ENCODE assay signal across 10 mouse cellular contexts in genomic region chr9:107386722-107387121, GRCm38 (mm10). TPM values are rescaled to one million over a fixed set of nuclear protein-coding genes. Genes with fewer than 3 reads are reported as not detected.
A peak's percentile ranks its signal among the peaks of the same experiment; 100 is the strongest.
DNase-seq lines count a peak whose midpoint lies in the region; ATAC-seq and TF ChIP-seq lines count a peak whose summit lies in the region.
"Had no signal": no experiment of that assay in that cellular context is flagged by ENCODE, and none has a peak within 500 bp of the region (broad histone marks: within the 10 kb centered on the region; RNA-seq: fewer than 3 reads in every experiment).

No protein-coding gene starts in this region.

- no peaks in the 10 kb centered on the region for H3K27me3 ChIP-seq in spleen, adult 2 months (ENCODE audit: control insufficient read depth, insufficient read depth, low read length)
- peaks cover 23% of the 10 kb centered on the region for H3K27me3 ChIP-seq in forebrain, embryonic 15.5 days

- TF ChIP-seq POLR2A in embryonic fibroblast, embryonic 13.5 days (IDR thresholded peaks at IDR 0.05; ENCODE audit: low read depth, low read length): no peak
- TF ChIP-seq POLR2A in spleen, adult 2 months (IDR thresholded peaks at IDR 0.05; ENCODE audit: low read depth, low read length): no peak

- ATAC-seq in forebrain, embryonic 15.5 days (replicated peaks): no peak

- 73% methylated on average over 3 of the region's 3 CpGs for WGBS in spleen, adult 2 months
- 61% methylated on average over 3 of the region's 3 CpGs for WGBS in forebrain, embryonic 15.5 days

- no peak overlapping the region for H3K9ac ChIP-seq in forebrain, embryonic 15.5 days (replicated peaks)
- H3K9ac ChIP-seq: heart, embryonic 13.5 days; lung, embryonic 15.5 days had no signal

- H3K36me3 ChIP-seq in spleen, adult 2 months (ENCODE audit: control insufficient read depth, insufficient read depth, low read length): no peaks in the 10 kb centered on the region
- H3K36me3 ChIP-seq in forebrain, embryonic 15.5 days: no peaks in the 10 kb centered on the region
- H3K36me3 ChIP-seq: heart, embryonic 13.5 days; lung, embryonic 15.5 days had no signal

- H3K4me1 ChIP-seq in embryonic fibroblast, embryonic 13.5 days (ENCODE audit: control insufficient read depth, insufficient read depth, low read length): no peaks in the 10 kb centered on the region
- H3K4me1 ChIP-seq in spleen, adult 2 months (ENCODE audit: control insufficient read depth, insufficient read depth, insufficient read length): no peaks in the 10 kb centered on the region
- peaks cover 14% of the 10 kb centered on the region; the same call in 1 of the 2 replicates for H3K4me1 ChIP-seq in forebrain, embryonic 15.5 days
- H3K4me1 ChIP-seq: lung, embryonic 15.5 days had no signal

- TF ChIP-seq CTCF in embryonic fibroblast, embryonic 13.5 days (IDR thresholded peaks at IDR 0.05; ENCODE audit: borderline replicate concordance, insufficient read depth, low read length): peak; percentile 42; the same call in 1 of the 2 replicates
- peak; percentile 48; the same call in 1 of the 2 replicates for TF ChIP-seq CTCF in spleen, adult 2 months (IDR thresholded peaks at IDR 0.05; ENCODE audit: extremely low read depth, insufficient read depth, insufficient read length, insufficient replicate concordance)

- H3K4me2 ChIP-seq in forebrain, embryonic 15.5 days (replicated peaks): no peak overlapping the region
- H3K4me2 ChIP-seq: heart, embryonic 13.5 days; lung, embryonic 15.5 days had no signal

- H3K27ac ChIP-seq in embryonic fibroblast, embryonic 13.5 days (ENCODE audit: insufficient read depth, low read length): no peak overlapping the region
- H3K27ac ChIP-seq in spleen, adult 2 months (ENCODE audit: insufficient read depth, low read length): no peak overlapping the region
- no peak overlapping the region for H3K27ac ChIP-seq in forebrain, embryonic 15.5 days (replicated peaks)
- H3K27ac ChIP-seq: heart, embryonic 13.5 days; lung, embryonic 15.5 days had no signal

- intact Hi-C loops in left cerebral cortex, postnatal 4 days (cut with DNase I): no loop called here
- intact Hi-C loops in left cerebral cortex, postnatal 36 days (cut with DNase I): no loop called here

- H3K9me3 ChIP-seq in forebrain, embryonic 15.5 days: no peaks in the 10 kb centered on the region
- H3K9me3 ChIP-seq: heart, embryonic 13.5 days; lung, embryonic 15.5 days had no signal

- H3K4me3 ChIP-seq in embryonic fibroblast, embryonic 13.5 days (ENCODE audit: insufficient read depth, low read length): no peak overlapping the region
- no peak overlapping the region for H3K4me3 ChIP-seq in spleen, adult 2 months (ENCODE audit: extremely low read depth, insufficient read depth, insufficient read length)
- H3K4me3 ChIP-seq in forebrain, embryonic 15.5 days: no peak overlapping the region
- H3K4me3 ChIP-seq: heart, embryonic 13.5 days; lung, embryonic 15.5 days had no signal

- peak; percentile 37 for DNase-seq in left cerebral cortex, postnatal 4 days
- DNase-seq in left cerebral cortex, postnatal 36 days (ENCODE audit: low spot score in 2 of 2): no peak
- peak; percentile 18 for DNase-seq in T-cell, adult 2 months (ENCODE audit: low spot score)
- DNase-seq in spleen, adult 2 months (ENCODE audit: low read depth in 1 of 2, low spot score in 2 of 2): peak in 1 of 2 experiments; percentile 25
- no peak for DNase-seq in layer of hippocampus, adult 8-10 months (ENCODE audit: low spot score in 2 of 2)
- no peak for DNase-seq in adrenal gland, adult 2 months

RNA-seq across cellular contexts. Expression of gene Cacna2d2, which starts 12.7 kb away (rescaled TPM):
- total RNA-seq in left cerebral cortex, postnatal 4 days (2021): 10 to 100 TPM; 31.9 to 50.0 TPM
- total RNA-seq in left cerebral cortex, postnatal 36 days (2021): 10 to 100 TPM; 23.0 to 38.4 TPM
- not detected in 2 replicates for polyA plus RNA-seq in embryonic fibroblast, embryonic 13.5 days (2011; ENCODE audit: insufficient read length, low read depth, missing spikeins)
- 1.6 and 2.2 TPM in 2 replicates for polyA plus RNA-seq in spleen, adult 2 months (2012; rRNA removed)
- total RNA-seq in layer of hippocampus, adult 8-10 months (2022): 10 to 100 TPM; 14.6 to 21.0 (median 17.0) TPM
- 3.9 and 4.2 TPM in 2 replicates for polyA plus RNA-seq in forebrain, embryonic 15.5 days (2015; fragmentation: Nextera tagmentation; extraction: Ambion mirVana)
- 1 to 10 TPM; 6.9 to 7.1 TPM for total RNA-seq in adrenal gland, adult 2 months (2021)
- 12.1 and 14.7 TPM in 2 replicates for polyA plus RNA-seq in adrenal gland, adult 2 months (2012; rRNA removed)

RNA-seq across cellular contexts. Expression of gene 6430571L13Rik, which starts 46.3 kb away (rescaled TPM):
- total RNA-seq in left cerebral cortex, postnatal 4 days (2021): 1 to 10 TPM; 5.3 to 5.4 TPM
- 1 to 10 TPM; 4.6 to 5.0 TPM for total RNA-seq in left cerebral cortex, postnatal 36 days (2021)
- polyA plus RNA-seq in embryonic fibroblast, embryonic 13.5 days (2011; ENCODE audit: insufficient read length, low read depth, missing spikeins): not detected in 2 replicates
- 0.29 and 0.50 TPM in 2 replicates for polyA plus RNA-seq in spleen, adult 2 months (2012; rRNA removed)
- 1 to 10 TPM; 2.4 to 4.0 (median 3.4) TPM for total RNA-seq in layer of hippocampus, adult 8-10 months (2022)
- polyA plus RNA-seq in forebrain, embryonic 15.5 days (2015; fragmentation: Nextera tagmentation; extraction: Ambion mirVana): 4.1 and 4.5 TPM in 2 replicates
- 1 to 10 TPM in 1 of 2 experiments, under 1 TPM in 1; 0.69 to 1.9 TPM for total RNA-seq in adrenal gland, adult 2 months (2021)
- 1.3 and 1.4 TPM in 2 replicates for polyA plus RNA-seq in adrenal gland, adult 2 months (2012; rRNA removed)

RNA-seq across cellular contexts. Expression of gene Hemk1, which starts 48.6 kb away (rescaled TPM):
- 10 to 100 TPM; 15.9 to 18.1 TPM for total RNA-seq in left cerebral cortex, postnatal 4 days (2021)
- total RNA-seq in left cerebral cortex, postnatal 36 days (2021): 10 to 100 TPM; 13.3 to 18.0 TPM
- polyA plus RNA-seq in embryonic fibroblast, embryonic 13.5 days (2011; ENCODE audit: insufficient read length, low read depth, missing spikeins): 10.4 and 14.0 TPM in 2 replicates
- 11.0 and 12.2 TPM in 2 replicates for polyA plus RNA-seq in spleen, adult 2 months (2012; rRNA removed)
- 10 to 100 TPM; 15.6 to 20.6 (median 18.5) TPM for total RNA-seq in layer of hippocampus, adult 8-10 months (2022)
- polyA plus RNA-seq in forebrain, embryonic 15.5 days (2015; fragmentation: Nextera tagmentation; extraction: Ambion mirVana): 14.6 and 16.0 TPM in 2 replicates
- 10 to 100 TPM; 17.5 to 17.7 TPM for total RNA-seq in adrenal gland, adult 2 months (2021)
- 23.5 and 25.5 TPM in 2 replicates for polyA plus RNA-seq in adrenal gland, adult 2 months (2012; rRNA removed)

Comparison
In these comparisons a context has a peak if more than half of its experiments do, and no peak if none do; other contexts are left out.
1. DNase-seq: peak in left cerebral cortex, postnatal 4 days (single experiment) and T-cell, adult 2 months (single experiment); none in left cerebral cortex, postnatal 36 days (0 of 2), layer of hippocampus, adult 8-10 months (0 of 2) and adrenal gland, adult 2 months (single experiment).